Mouse (Mus musculus): ENCODE measurements around the gene Olfr262.
"Not testable (repeated sequence)": the region's sequence is repeated elsewhere in the genome, so short reads cannot be mapped to it uniquely, and the experiment has no call there.

Gene Olfr262

GRCm38 (mm10) chr19:12241559-12241958 lies at the start of gene Olfr262:
Gene Olfr262, minus strand, starts transcription at chr19:12241659.
- no peak for DNase-seq (ENCODE audit: low read depth, low spot score)

- no peak for DNase-seq (ENCODE audit: low read depth, low spot score)
These were observed 38.1 kb upstream of the Olfr262 start, which contains the start of gene Olfr1434 for GRCm38 (mm10) chr19:12279554-12279953. Gene Olfr1434, plus strand, starts transcription at chr19:12279854.

GRCm38 (mm10) chr19:12260732-12261131 lies 19.3 kb upstream of the Olfr262 start, which contains the start of gene Olfr235:
Gene Olfr235, plus strand, starts transcription at chr19:12261032.
- no peak for DNase-seq (ENCODE audit: low read depth, low spot score)

DNA sequence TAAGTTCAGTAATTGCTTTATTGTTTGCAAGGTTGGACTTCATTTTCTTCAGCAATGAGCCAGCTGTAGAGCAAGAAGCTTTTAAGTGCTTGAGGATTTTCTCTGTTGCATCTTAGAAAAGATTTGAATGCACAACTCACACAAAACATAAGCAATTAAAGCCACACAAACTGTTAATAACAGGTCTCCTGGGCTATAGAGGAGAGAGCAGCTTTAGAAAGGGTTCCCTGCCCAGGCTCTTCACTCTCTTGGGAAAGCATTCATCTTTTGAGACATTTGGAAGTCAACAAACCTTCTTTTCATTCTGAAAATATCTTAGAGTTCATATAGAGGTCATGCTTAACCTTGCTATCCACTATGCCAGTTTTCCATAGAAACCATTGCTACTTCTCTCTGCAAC lies 9.0 kb downstream of the Olfr262 start, which contains the start of gene Olfr1432:
Olfr1432 (minus strand) TSS at position 101 of the 400 bp plus-strand sequence.
- DNase-seq (ENCODE audit: low read depth, low spot score) = not testable (repeated sequence)

DNA sequence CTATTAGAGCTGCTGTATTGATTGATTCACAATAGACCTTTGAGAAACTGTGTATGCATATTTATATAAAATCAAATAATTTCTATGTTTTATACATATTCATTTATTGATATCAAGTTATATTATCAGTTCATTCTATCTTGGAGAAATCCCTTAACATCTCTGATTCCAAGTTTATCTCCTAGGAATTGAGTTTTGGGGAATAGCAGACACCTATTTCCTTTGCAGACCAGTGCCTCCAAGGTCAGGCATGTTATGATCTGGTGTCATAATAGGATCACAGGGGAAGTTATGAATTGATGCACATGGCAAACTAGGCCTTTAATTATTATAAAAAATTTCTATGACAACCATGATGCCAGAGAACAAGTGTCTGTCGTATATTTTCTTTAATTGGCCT lies 41.1 kb downstream of the Olfr262 start, which contains the start of gene Olfr1431:
Olfr1431 (plus strand) TSS at position 301 of the 400 bp plus-strand sequence.
- no peak for DNase-seq (ENCODE audit: low read depth, low spot score)

- DNase-seq (ENCODE audit: low read depth, low spot score) = not testable (repeated sequence)
These were observed 42.4 kb downstream of the Olfr262 start for GRCm38 (mm10) chr19:12199076-12199475.
